Mouse (Mus musculus): ENCODE measurements around the gene Gbp7. TPM values are rescaled to one million over a fixed set of nuclear protein-coding genes. Genes with fewer than 3 reads are reported as not detected.

Gbp7 gene
- polyA plus RNA-seq, 1 experiment from 2014 or later, result 3.6 TPM

- no peak overlapping the region for H3K4me3 ChIP-seq (ENCODE audit: low read depth, low read length)
- H3K27me3 ChIP-seq (ENCODE audit: control insufficient read depth, insufficient read depth, low read depth, low read length), result no peaks in the 10 kb centered on the region
- H3K9ac ChIP-seq (ENCODE audit: low read depth, low read length), result no peak overlapping the region
- 63% methylated on average over 4 of the region's 4 CpGs for WGBS (ENCODE audit: insufficient replicate concordance)
- no peaks in the 10 kb centered on the region for H3K36me3 ChIP-seq (ENCODE audit: control insufficient read depth, insufficient read depth)
- H3K9me3 ChIP-seq (replicated peaks; ENCODE audit: control insufficient read depth, low read length), result no peaks in the 10 kb centered on the region
- H3K4me2 ChIP-seq (ENCODE audit: low read depth, low read length), result no peak overlapping the region
- H3K27ac ChIP-seq (ENCODE audit: low read length), result no peak overlapping the region
- no peak for ATAC-seq (ENCODE audit: low read depth)
- no peaks in the 10 kb centered on the region for H3K4me1 ChIP-seq (ENCODE audit: control insufficient read depth, low read depth, low read length)
These were observed 52.9 kb downstream of the Gbp7 start for GRCm38 (mm10) chr3:142583067-142583466.

DNA sequence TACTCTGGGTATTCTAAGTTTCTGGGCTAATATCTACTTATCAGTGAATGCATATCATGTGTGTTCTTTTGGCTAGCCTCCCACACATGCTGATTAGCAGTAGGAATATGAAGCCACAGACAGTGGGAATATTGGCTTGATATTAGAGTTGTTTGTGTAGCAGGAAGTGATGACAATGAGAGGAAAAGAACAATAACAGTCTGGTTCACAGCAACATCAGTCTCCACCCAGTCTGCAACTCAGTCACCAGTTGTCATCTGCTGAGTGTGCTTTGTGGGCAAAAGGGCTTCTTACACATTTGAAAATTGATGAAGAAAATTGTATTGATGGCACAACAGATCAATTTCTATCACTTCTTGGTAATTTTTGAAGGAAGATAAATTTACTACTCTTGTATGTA, 57.2 kb downstream of the Gbp7 start:
- ATAC-seq (ENCODE audit: low read depth), result no peak
- Histone ChIP-seq H3K27ac (ENCODE audit: low read length) (no peak overlapping the region), H3K9me3 (replicated peaks; ENCODE audit: control insufficient read depth, low read length) (no peaks in the 10 kb centered on the region), H3K9ac (ENCODE audit: low read depth, low read length) (no peak overlapping the region), H3K4me2 (ENCODE audit: low read depth, low read length) (no peak overlapping the region), H3K27me3 (ENCODE audit: control insufficient read depth, insufficient read depth, low read depth, low read length) (no peaks in the 10 kb centered on the region), H3K36me3 (ENCODE audit: control insufficient read depth, insufficient read depth) (no peaks in the 10 kb centered on the region), H3K4me3 (ENCODE audit: low read depth, low read length) (no peak overlapping the region), H3K4me1 (ENCODE audit: control insufficient read depth, low read depth, low read length) (no peaks in the 10 kb centered on the region)

GRCm38 (mm10) chr3:142588888-142589287, 58.7 kb downstream of the Gbp7 start:
- 46% methylated on average over 2 of the region's 2 CpGs for WGBS (ENCODE audit: insufficient replicate concordance)
- no peak overlapping the region for H3K27ac ChIP-seq (ENCODE audit: low read length)
- no peaks in the 10 kb centered on the region for H3K27me3 ChIP-seq (ENCODE audit: control insufficient read depth, insufficient read depth, low read depth, low read length)
- no peak overlapping the region for H3K9ac ChIP-seq (ENCODE audit: low read depth, low read length)
- H3K9me3 ChIP-seq (replicated peaks; ENCODE audit: control insufficient read depth, low read length), result no peaks in the 10 kb centered on the region
- no peak overlapping the region for H3K4me2 ChIP-seq (ENCODE audit: low read depth, low read length)
- ATAC-seq (ENCODE audit: low read depth), result no peak
- H3K4me1 ChIP-seq (ENCODE audit: control insufficient read depth, low read depth, low read length), result no peaks in the 10 kb centered on the region
- H3K4me3 ChIP-seq (ENCODE audit: low read depth, low read length), result no peak overlapping the region
- no peaks in the 10 kb centered on the region for H3K36me3 ChIP-seq (ENCODE audit: control insufficient read depth, insufficient read depth)

DNA sequence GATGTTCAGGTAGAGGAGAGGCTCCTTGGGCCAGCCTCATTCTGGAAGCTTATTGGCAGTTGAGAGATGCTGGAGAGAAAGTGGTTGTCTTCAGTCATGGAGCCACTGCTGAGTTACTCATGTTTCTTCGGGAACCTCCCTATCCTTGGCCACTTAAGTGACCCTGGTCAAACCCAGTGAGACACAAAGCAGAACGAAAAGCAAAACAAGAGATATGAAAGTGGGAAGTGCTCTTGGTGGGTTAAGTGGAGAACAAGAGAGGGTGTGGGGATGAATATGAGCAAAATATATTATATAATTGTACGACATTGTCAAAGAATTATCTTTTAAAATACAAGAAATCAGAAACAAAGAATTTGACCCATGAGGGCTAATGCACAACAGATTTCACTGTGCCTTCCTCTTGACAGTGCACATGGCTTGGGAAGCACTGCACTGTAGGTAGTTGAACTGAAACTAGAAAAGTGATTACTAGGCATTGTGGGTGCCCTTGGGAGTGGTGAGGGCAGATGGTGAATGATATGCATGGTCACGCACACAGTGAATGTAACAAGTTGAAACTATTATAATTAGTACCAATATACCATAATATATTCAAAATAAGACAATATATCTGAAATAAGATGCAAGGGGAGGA, 60.4 kb downstream of the Gbp7 start:
- no peaks in the 10 kb centered on the region for H3K9me3 ChIP-seq (replicated peaks; ENCODE audit: control insufficient read depth, low read length)
- H3K27me3 ChIP-seq (ENCODE audit: control insufficient read depth, insufficient read depth, low read depth, low read length), result no peaks in the 10 kb centered on the region
- H3K9ac ChIP-seq (ENCODE audit: low read depth, low read length), result no peak overlapping the region
- H3K36me3 ChIP-seq (ENCODE audit: control insufficient read depth, insufficient read depth), result no peaks in the 10 kb centered on the region
- 51% methylated on average over 4 of the region's 4 CpGs for WGBS (ENCODE audit: insufficient replicate concordance)
- ATAC-seq (ENCODE audit: low read depth), result no peak
- no peak overlapping the region for H3K27ac ChIP-seq (ENCODE audit: low read length)
- H3K4me1 ChIP-seq (ENCODE audit: control insufficient read depth, low read depth, low read length), result no peaks in the 10 kb centered on the region
- no peak overlapping the region for H3K4me2 ChIP-seq (ENCODE audit: low read depth, low read length)
- H3K4me3 ChIP-seq (ENCODE audit: low read depth, low read length), result no peak overlapping the region

- H3K27me3 ChIP-seq (ENCODE audit: control insufficient read depth, insufficient read depth, low read depth, low read length), result no peaks in the 10 kb centered on the region
- WGBS (ENCODE audit: insufficient replicate concordance), result 51% methylated on average over 1 of the region's 1 CpGs
- no peak within 1 kb of the TSS for H3K27ac ChIP-seq (ENCODE audit: low read length)
- H3K9ac ChIP-seq (ENCODE audit: low read depth, low read length), result no peak within 1 kb of the TSS
- H3K36me3 ChIP-seq (ENCODE audit: control insufficient read depth, insufficient read depth), result no peaks in the 10 kb centered on the region
- no peaks in the 10 kb centered on the region for H3K4me1 ChIP-seq (ENCODE audit: control insufficient read depth, low read depth, low read length)
- no peak for ATAC-seq (ENCODE audit: low read depth)
- H3K4me2 ChIP-seq (ENCODE audit: low read depth, low read length), result no peak within 1 kb of the TSS
- H3K9me3 ChIP-seq (replicated peaks; ENCODE audit: control insufficient read depth, low read length), result no peaks in the 10 kb centered on the region
- no peak within 1 kb of the TSS for H3K4me3 ChIP-seq (ENCODE audit: low read depth, low read length)
These were observed 64.4 kb downstream of the Gbp7 start, which contains the start of gene Gbp2b for GRCm38 (mm10) chr3:142594547-142594946. Gbp2b (plus strand) TSS chr3:142594847.

- Histone ChIP-seq H3K4me1 (ENCODE audit: control insufficient read depth, low read depth, low read length) (no peaks in the 10 kb centered on the region), H3K4me3 (ENCODE audit: low read depth, low read length) (no peak overlapping the region), H3K9ac (ENCODE audit: low read depth, low read length) (no peak overlapping the region), H3K36me3 (ENCODE audit: control insufficient read depth, insufficient read depth) (no peaks in the 10 kb centered on the region), H3K4me2 (ENCODE audit: low read depth, low read length) (no peak overlapping the region), H3K9me3 (replicated peaks; ENCODE audit: control insufficient read depth, low read length) (no peaks in the 10 kb centered on the region), H3K27me3 (ENCODE audit: control insufficient read depth, insufficient read depth, low read depth, low read length) (no peaks in the 10 kb centered on the region), H3K27ac (ENCODE audit: low read length) (no peak overlapping the region)
- no peak for ATAC-seq (ENCODE audit: low read depth)
- WGBS (ENCODE audit: insufficient replicate concordance), result 47% methylated on average over 3 of the region's 3 CpGs
These were observed 67.8 kb downstream of the Gbp7 start for GRCm38 (mm10) chr3:142597923-142598322.

Other genes starting within 250 kb of the Gbp7 start
- gene Pdlim5, start 134.6 kb upstream of the Gbp7 start, polyA plus RNA-seq (2015; fragmentation: Nextera tagmentation; extraction: Ambion mirVana), result 13.3 and 14.7 TPM in 2 replicates
- 0.13 TPM in 2 replicates for gene Gbp5, start 36.4 kb upstream of the Gbp7 start, polyA plus RNA-seq (2015; fragmentation: Nextera tagmentation; extraction: Ambion mirVana)
- 1.4 TPM in 2 replicates for gene Gbp3, start 29.7 kb downstream of the Gbp7 start, polyA plus RNA-seq (2015; fragmentation: Nextera tagmentation; extraction: Ambion mirVana)
- not detected in 2 replicates for gene Gbp2b, start 64.5 kb downstream of the Gbp7 start, polyA plus RNA-seq (2015; fragmentation: Nextera tagmentation; extraction: Ambion mirVana)
- gene Gbp2, start 90.3 kb downstream of the Gbp7 start, polyA plus RNA-seq (2015; fragmentation: Nextera tagmentation; extraction: Ambion mirVana), result 2.1 and 2.7 TPM in 2 replicates
- 12.4 and 14.9 TPM in 2 replicates for gene Kyat3, start 170.7 kb downstream of the Gbp7 start, polyA plus RNA-seq (2015; fragmentation: Nextera tagmentation; extraction: Ambion mirVana)
- gene Gtf2b, start 234.7 kb downstream of the Gbp7 start, polyA plus RNA-seq (2015; fragmentation: Nextera tagmentation; extraction: Ambion mirVana), result 46.1 and 47.4 TPM in 2 replicates

Measured in liver, embryonic 16.5 days (tissue).